Mouse (Mus musculus) liver, embryonic 15.5 days (tissue): ENCODE measurements around the gene Bag3. TPM values are rescaled to one million over a fixed set of nuclear protein-coding genes. Genes with fewer than 3 reads are reported as not detected.
A peak's percentile ranks its signal among the peaks of the same experiment; 100 is the strongest.

Experiments used
- ATAC-seq: fragments of 200-750 bp; cut with Nextera tagmentation; 2 replicates; pipeline ENCODE4 v1.8.0; 2017; ENCODE audit warnings: moderate number of reproducible peaks, mild to moderate bottlenecking, moderate library complexity; ENCODE audit not compliant: insufficient read depth
- H3K27ac ChIP-seq: fragments of 300-500 bp; sonication (generic); replicated peaks from 2 replicates; pipeline ENCODE4 v1.5.1; 2015; ENCODE audit warnings: mild to moderate bottlenecking, inconsistent platforms
- H3K27me3 ChIP-seq: fragments of 300-500 bp; sonication (generic); 2 replicates; pipeline ENCODE4 v1.6.1; 2015; ENCODE audit warnings: mild to moderate bottlenecking, inconsistent platforms
- H3K36me3 ChIP-seq: fragments of 300-500 bp; sonication (generic); replicated peaks from 2 replicates; pipeline ENCODE4 v1.6.1; 2015; ENCODE audit warnings: moderate library complexity, mild to moderate bottlenecking, inconsistent platforms
- H3K4me1 ChIP-seq: fragments of 300-500 bp; sonication (generic); replicated peaks from 2 replicates; pipeline ENCODE4 v1.6.1; 2015; ENCODE audit warnings: inconsistent platforms
- H3K4me2 ChIP-seq: fragments of 300-500 bp; sonication (generic); 2 replicates; pipeline ENCODE4 v1.6.1; 2015; ENCODE audit warnings: moderate library complexity, mild to moderate bottlenecking, inconsistent platforms
- H3K4me3 ChIP-seq: fragments of 300-500 bp; sonication (generic); replicated peaks from 2 replicates; pipeline ENCODE4 v1.5.1; 2015; ENCODE audit warnings: mild to moderate bottlenecking, inconsistent platforms
- H3K9ac ChIP-seq: fragments of 300-500 bp; sonication (generic); 2 replicates; pipeline ENCODE4 v1.6.1; 2015; ENCODE audit warnings: moderate library complexity, mild to moderate bottlenecking, inconsistent platforms
- H3K9me3 ChIP-seq: fragments of 300-500 bp; sonication (generic); replicated peaks from 2 replicates; pipeline ENCODE4 v1.6.1; 2016; ENCODE audit warnings: inconsistent platforms
- WGBS: fragments of 180-500 bp; shearing (Covaris S2); methylation state at CpG from one replicate; pipeline ENCODE4 v1.1.7; 2015; ENCODE audit warnings: mixed read lengths; ENCODE audit not compliant: insufficient replicate concordance; 5-methylcytosine and 5-hydroxymethylcytosine counted together
- polyA plus RNA-seq: library from polyadenylated mRNA; unstranded; fragments of >200 nt; fragmentation: Nextera tagmentation; extraction: Ambion mirVana; gene quantifications from 2 replicates; pipeline ENCODE4 v1.2.1, GENCODE M21; 2015

Gene Bag3
- polyA plus RNA-seq = 2.6 and 2.9 TPM in 2 replicates

- Histone ChIP-seq H3K27me3 (peaks cover 20% of the 10 kb centered on the region), H3K27ac (peak within 1 kb of the TSS; percentile 86), H3K9ac (peak within 1 kb of the TSS; percentile 75), H3K9me3 (no peaks in the 10 kb centered on the region), H3K4me1 (peaks cover 39% of the 10 kb centered on the region), H3K4me2 (peak within 1 kb of the TSS; percentile 93), H3K4me3 (peak within 1 kb of the TSS; percentile 71), H3K36me3 (no peaks in the 10 kb centered on the region)
- ATAC-seq = peak; percentile 97
- under 1% methylated on average over 46 of the region's 46 CpGs for WGBS
Measured at GRCm38 (mm10) chr7:128523349-128523961, at the start of gene Bag3. Gene Bag3 (plus strand): TSS chr7:128523616.

- H3K36me3 ChIP-seq = no peaks in the 10 kb centered on the region
- no peak overlapping the region for H3K9ac ChIP-seq
- no peaks in the 10 kb centered on the region for H3K27me3 ChIP-seq
- no peak overlapping the region for H3K4me3 ChIP-seq
- H3K4me1 ChIP-seq = no peaks in the 10 kb centered on the region
- no peak overlapping the region for H3K4me2 ChIP-seq
- no peaks in the 10 kb centered on the region for H3K9me3 ChIP-seq
- no peak overlapping the region for H3K27ac ChIP-seq
- 52% methylated on average over 10 of the region's 10 CpGs for WGBS
- no peak for ATAC-seq
Measured at GRCm38 (mm10) chr7:128474322-128474721, 49.1 kb upstream of the Bag3 start.

DNA sequence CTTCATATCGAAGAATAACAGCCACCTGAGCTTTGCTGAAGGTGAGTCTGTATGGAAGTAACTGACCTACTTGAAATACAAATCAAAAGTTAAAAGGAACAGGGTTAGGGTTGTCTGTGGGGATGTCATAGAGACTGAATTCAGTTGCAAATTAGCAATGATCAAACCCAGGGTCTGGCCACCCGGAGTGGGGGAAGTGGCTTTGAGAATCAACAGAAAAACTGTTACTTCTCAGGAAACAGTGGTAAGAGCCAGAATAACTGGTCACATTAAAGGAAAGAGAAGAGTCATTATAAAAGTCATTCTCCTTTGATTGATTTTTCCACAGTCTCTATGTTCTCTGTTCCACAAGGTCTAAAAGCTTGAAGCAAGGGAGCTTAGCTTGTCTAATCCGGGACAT is 34.4 kb upstream of the Bag3 start:
- H3K4me1 ChIP-seq = no peaks in the 10 kb centered on the region
- H3K36me3 ChIP-seq = no peaks in the 10 kb centered on the region
- WGBS = 76% methylated on average over 3 of the region's 3 CpGs
- no peak overlapping the region for H3K4me3 ChIP-seq
- no peaks in the 10 kb centered on the region for H3K9me3 ChIP-seq
- ATAC-seq = no peak
- H3K9ac ChIP-seq = no peak overlapping the region
- H3K4me2 ChIP-seq = no peak overlapping the region
- H3K27me3 ChIP-seq = no peaks in the 10 kb centered on the region
- no peak overlapping the region for H3K27ac ChIP-seq

GRCm38 (mm10) chr7:128494546-128494945 is 28.9 kb upstream of the Bag3 start:
- Histone ChIP-seq H3K9ac (no peak overlapping the region), H3K4me3 (no peak overlapping the region), H3K4me1 (peaks cover 7% of the 10 kb centered on the region), H3K36me3 (no peaks in the 10 kb centered on the region), H3K4me2 (no peak overlapping the region), H3K9me3 (no peaks in the 10 kb centered on the region), H3K27me3 (no peaks in the 10 kb centered on the region), H3K27ac (no peak overlapping the region)
- 55% methylated on average over 5 of the region's 5 CpGs for WGBS
- no peak for ATAC-seq

GRCm38 (mm10) chr7:128499801-128500200 is 23.6 kb upstream of the Bag3 start:
- 66% methylated on average over 6 of the region's 6 CpGs for WGBS
- ATAC-seq = no peak

DNA sequence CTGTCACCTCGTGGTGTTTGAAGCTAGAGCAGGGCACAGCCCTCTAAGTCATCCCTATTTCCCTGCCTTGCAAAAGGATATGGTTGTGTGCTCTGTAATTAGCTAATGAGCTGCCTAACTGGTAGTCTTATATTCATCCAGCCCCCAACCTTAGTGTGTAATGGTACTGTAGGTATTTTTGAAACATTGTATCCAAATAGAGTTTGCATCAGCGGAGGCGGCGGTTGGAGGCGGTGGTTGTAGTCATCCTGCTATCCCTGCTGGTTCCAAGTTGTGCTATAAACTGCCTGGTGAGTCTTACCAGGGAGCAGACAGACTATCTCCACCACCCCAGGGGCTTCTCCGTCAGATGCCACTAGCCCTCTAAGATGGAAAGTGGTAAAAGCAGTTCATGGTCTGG is 19.3 kb upstream of the Bag3 start:
- Histone ChIP-seq H3K27ac (no peak overlapping the region), H3K4me2 (no peak overlapping the region), H3K4me1 (no peaks in the 10 kb centered on the region), H3K9ac (no peak overlapping the region), H3K27me3 (no peaks in the 10 kb centered on the region), H3K4me3 (no peak overlapping the region), H3K36me3 (no peaks in the 10 kb centered on the region), H3K9me3 (no peaks in the 10 kb centered on the region)
- 71% methylated on average over 6 of the region's 6 CpGs for WGBS
- no peak for ATAC-seq

More at GRCm38 (mm10) chr7:128499801-128500200, 23.6 kb upstream of the Bag3 start:
- H3K9ac ChIP-seq = no peak overlapping the region
- H3K4me1 ChIP-seq = peaks cover 1% of the 10 kb centered on the region
- H3K27ac ChIP-seq = no peak overlapping the region
- H3K4me3 ChIP-seq = no peak overlapping the region
- H3K4me2 ChIP-seq = no peak overlapping the region
- H3K9me3 ChIP-seq = no peaks in the 10 kb centered on the region
- H3K36me3 ChIP-seq = no peaks in the 10 kb centered on the region
- no peaks in the 10 kb centered on the region for H3K27me3 ChIP-seq

GRCm38 (mm10) chr7:128511936-128512335 is 11.5 kb upstream of the Bag3 start:
- no peaks in the 10 kb centered on the region for H3K36me3 ChIP-seq
- no peaks in the 10 kb centered on the region for H3K9me3 ChIP-seq
- 64% methylated on average over 5 of the region's 5 CpGs for WGBS
- no peak overlapping the region for H3K4me2 ChIP-seq
- H3K4me1 ChIP-seq = no peaks in the 10 kb centered on the region
- no peak overlapping the region for H3K4me3 ChIP-seq
- no peaks in the 10 kb centered on the region for H3K27me3 ChIP-seq
- H3K9ac ChIP-seq = no peak overlapping the region
- ATAC-seq = no peak
- no peak overlapping the region for H3K27ac ChIP-seq

DNA sequence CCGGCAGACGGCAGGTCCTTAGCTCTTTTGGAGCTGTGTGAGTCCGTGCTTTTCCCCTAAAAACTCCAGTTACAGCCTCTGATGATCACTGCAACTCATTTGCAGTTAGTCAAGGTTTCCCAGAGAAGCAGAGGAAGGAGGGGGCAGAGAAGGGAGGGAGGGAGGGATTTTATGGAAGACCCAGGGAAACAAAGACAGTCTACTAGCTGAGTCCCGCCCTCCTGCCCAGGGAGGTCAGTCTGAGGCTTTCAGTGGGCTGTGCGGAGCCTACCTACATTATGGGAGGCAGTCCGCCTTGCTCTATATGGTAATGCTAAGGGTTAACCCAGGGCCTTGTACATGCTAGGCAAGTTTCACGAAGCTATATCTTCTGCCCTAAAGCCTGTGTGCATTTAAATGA is 9.9 kb upstream of the Bag3 start:
- H3K27me3 ChIP-seq = no peaks in the 10 kb centered on the region
- no peak for ATAC-seq

DNA sequence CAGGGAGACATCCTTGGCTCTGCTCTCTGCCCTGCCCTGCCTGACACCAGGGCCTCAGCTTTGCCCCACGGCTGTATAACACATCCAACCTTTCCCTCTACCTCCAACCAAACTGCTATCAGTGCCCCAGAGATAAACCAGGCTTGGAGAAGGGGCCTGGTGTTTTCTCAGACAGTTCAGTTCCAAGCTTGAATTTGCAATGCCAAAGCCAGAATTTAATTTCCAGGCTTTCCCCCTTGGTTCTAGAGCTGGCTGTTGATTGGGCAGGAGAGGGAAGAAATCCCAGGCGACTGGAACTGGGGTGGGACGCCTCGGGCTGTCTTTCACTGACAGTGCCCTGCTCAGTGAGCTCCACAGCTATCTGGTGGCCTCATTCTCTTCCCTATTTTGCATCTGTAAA is 9.1 kb upstream of the Bag3 start:
- no peak overlapping the region for H3K4me3 ChIP-seq
- no peak overlapping the region for H3K4me2 ChIP-seq
- no peak overlapping the region for H3K27ac ChIP-seq
- WGBS = 46% methylated on average over 4 of the region's 4 CpGs
- no peak overlapping the region for H3K9ac ChIP-seq
- no peaks in the 10 kb centered on the region for H3K4me1 ChIP-seq
- no peaks in the 10 kb centered on the region for H3K36me3 ChIP-seq
- H3K9me3 ChIP-seq = no peaks in the 10 kb centered on the region
- peaks cover 1% of the 10 kb centered on the region; the same call in 1 of the 2 replicates for H3K27me3 ChIP-seq
- ATAC-seq = no peak

More for the DNA sequence above, 9.9 kb upstream of the Bag3 start:
- no peak overlapping the region for H3K27ac ChIP-seq
- H3K36me3 ChIP-seq = no peaks in the 10 kb centered on the region
- 56% methylated on average over 7 of the region's 7 CpGs for WGBS
- H3K4me2 ChIP-seq = no peak overlapping the region
- no peaks in the 10 kb centered on the region for H3K9me3 ChIP-seq
- H3K9ac ChIP-seq = no peak overlapping the region
- no peak overlapping the region for H3K4me3 ChIP-seq
- no peaks in the 10 kb centered on the region for H3K4me1 ChIP-seq

- Histone ChIP-seq H3K27ac (no peak overlapping the region), H3K9ac (no peak overlapping the region), H3K4me3 (no peak overlapping the region), H3K9me3 (no peaks in the 10 kb centered on the region), H3K4me2 (no peak overlapping the region), H3K27me3 (peaks cover 11% of the 10 kb centered on the region), H3K4me1 (no peaks in the 10 kb centered on the region), H3K36me3 (no peaks in the 10 kb centered on the region)
- no peak for ATAC-seq
- WGBS = 65% methylated on average over 4 of the region's 4 CpGs
Measured at GRCm38 (mm10) chr7:128516346-128516745, 7.1 kb upstream of the Bag3 start.

DNA sequence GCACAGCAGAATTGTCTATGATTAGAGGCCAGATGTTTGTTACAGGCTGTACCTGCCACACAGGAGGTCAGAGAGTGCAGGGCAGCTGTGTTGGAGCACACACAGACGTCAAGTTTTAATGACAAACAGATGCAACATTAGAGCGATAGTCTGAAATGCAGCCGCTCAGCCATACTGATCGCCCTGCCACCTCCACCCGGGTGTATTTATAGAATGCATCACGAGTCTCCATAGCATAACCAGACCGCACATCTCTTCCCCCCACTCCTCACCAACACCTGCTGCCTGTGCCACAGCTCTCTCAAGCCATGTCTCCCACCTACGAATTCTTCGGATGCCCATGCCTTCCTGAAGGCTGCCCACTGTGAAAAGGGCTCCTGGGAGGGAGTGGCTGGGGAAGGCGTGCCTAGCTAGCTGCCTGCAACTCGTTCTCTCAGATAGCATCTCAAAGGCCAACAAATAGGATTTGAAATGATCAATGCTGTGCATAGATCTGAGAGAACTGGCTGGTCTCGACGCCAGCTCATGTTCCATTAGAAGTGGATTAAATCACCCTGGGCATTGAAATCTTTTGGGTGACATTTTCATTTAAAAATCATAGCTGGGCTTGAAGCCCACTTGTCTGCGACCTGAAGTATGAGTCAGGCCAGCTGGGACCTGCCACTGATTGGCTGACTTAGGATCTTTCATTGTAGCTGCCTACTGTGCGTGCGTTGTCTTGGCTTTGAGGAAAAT is 3.9 kb upstream of the Bag3 start:
- H3K4me3 ChIP-seq = no peak overlapping the region
- 67% methylated on average over 16 of the region's 16 CpGs for WGBS
- no peak overlapping the region for H3K9ac ChIP-seq
- no peaks in the 10 kb centered on the region for H3K36me3 ChIP-seq
- H3K4me1 ChIP-seq = peaks cover 15% of the 10 kb centered on the region
- ATAC-seq = no peak
- no peak overlapping the region for H3K4me2 ChIP-seq
- no peak overlapping the region for H3K27ac ChIP-seq
- H3K27me3 ChIP-seq = peaks cover 20% of the 10 kb centered on the region
- H3K9me3 ChIP-seq = no peaks in the 10 kb centered on the region
